Mouse (Mus musculus) Muller cell, postnatal 12 days (primary cell): ENCODE measurements at regions not wholly inside any gene's neighbourhood (a gene's known extent, or its start where the extent isn't known, plus 50 kb on each side); places are given as distances from the start of the nearest gene placed in this dataset.

ENCODE experiments used
- DNase-seq: peaks from one replicate; pipeline ENCODE4 v3.0.0-alpha.2; 2015; ENCODE audit errors: inconsistent ontology term

DNA sequence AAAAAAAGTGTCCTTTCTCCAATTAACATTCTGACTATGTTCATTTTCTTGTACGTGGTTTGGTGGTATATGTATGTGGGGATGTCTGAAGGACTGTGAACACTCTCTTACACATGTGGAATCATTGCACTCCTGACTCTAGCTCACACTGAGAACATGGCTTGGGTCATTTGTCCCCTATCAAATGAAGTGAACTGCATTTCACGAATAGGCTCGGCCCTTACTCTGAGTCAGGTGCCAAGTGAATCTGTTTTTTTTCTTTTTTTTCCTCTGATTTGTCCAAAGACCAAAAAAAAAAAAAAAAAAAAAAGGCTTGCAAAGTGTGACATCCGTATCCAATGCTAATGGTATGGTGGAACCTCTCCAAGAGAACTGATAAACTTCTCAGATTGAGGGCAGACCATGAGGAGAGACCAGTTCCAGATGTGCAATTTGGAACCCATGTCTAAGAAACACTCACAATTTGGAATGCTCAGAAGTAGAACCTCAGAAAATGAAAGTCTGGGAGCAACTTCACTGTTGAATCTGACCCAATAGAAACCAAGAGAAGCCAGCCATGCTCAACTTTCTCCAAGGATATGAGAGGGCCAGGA, 631.7 kb upstream of the Fam160b2 start:
- DNase-seq: no peak

DNA sequence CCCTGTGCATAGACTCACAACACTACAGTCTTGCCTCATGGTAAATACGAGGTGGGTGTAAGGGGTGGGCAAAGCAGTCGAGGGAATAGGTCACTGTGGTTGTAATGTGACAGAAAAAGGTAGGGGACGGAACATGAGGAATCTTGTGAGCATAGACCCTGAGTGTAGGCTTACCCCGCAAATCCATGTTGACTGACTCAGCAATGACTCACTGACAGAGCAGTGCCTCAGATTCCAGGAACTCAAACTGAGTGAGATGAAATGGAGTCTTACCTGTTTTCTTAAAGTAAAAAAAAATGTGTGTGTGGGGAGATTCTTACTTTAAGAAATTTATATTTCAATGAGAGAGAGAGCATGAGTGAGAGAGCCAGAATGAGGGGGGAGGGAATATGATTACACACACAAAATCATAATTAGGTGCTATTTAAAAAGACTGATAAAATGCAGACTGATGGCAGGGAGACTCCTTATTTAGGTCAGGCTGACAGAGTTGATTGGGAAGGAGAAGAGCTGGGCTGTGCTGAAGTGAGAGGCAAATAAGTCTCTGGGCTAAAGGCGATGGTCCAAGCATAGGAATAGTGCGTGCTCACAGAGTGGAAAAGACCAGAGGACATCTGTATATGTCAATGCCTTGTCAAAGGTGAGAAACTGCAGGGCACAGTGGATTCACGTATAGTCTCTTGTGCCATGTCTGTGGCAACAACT, 631.0 kb upstream of the Fam160b2 start:
- DNase-seq: no peak

DNA sequence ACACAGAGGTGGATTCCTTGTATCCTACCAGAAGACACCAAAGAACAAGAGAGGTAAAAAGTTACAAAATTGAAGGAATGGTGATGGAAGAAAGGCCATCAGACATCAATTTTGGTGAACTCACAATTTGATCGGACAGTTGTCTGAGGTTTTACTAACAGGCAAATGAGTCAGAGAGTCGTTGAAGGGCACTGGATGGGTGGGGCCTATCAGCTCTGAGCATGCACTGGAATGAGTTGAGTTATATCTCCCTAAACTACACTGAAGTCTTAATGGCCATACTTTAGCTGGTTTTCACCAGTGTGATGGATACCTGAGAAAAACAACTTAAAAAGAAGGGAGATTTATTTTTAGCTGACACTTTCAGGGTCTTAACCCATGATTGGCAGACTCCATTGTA, 630.3 kb upstream of the Fam160b2 start:
- DNase-seq: no peak

DNA sequence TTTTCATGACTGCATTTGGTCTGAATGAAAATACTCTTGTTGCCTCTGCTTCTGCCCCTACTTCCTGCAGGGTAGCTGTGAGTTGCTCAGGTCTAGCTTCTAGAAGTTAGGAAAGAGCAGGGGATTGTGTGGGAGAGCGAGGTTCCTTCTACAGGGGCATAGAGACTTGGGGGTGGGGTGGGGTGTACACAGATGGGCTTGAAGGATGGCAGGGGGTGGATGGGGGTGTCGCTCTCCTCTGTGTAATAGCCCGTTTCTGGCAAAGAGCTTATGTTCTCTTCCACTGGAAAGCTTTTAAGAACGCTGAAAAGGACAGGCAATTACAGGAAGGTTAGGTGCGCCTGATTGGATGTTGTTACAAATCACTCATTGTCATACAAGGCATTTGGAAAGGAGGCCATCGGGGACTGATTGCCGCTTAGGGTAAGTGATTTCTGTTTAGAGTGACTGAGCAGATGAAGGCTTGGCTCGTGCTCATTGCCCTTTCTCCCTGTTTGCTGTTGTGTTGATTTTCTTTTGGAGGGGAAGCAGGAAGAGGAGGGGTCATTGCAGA, 629.3 kb upstream of the Fam160b2 start:
- DNase-seq: no peak

DNA sequence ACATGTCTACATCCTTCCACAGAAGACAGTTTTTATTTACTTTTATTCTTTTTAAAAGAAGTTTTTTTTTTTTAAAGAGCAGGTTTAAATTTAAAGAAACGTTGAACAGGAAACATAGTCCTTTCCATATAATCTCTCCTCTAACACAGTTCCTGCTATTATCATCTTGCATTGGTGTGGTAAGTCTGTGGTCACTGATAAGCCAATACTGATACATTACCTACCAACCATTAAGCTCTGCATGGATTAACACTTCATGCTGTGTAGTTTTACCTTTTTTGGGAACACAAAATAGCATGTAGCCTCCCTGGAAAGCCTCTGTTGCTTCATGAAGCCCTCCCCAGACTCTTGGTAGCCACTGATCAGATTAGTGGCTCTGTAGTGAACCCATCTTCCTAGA, 617.4 kb upstream of the Fam160b2 start:
- DNase-seq: no peak

DNA sequence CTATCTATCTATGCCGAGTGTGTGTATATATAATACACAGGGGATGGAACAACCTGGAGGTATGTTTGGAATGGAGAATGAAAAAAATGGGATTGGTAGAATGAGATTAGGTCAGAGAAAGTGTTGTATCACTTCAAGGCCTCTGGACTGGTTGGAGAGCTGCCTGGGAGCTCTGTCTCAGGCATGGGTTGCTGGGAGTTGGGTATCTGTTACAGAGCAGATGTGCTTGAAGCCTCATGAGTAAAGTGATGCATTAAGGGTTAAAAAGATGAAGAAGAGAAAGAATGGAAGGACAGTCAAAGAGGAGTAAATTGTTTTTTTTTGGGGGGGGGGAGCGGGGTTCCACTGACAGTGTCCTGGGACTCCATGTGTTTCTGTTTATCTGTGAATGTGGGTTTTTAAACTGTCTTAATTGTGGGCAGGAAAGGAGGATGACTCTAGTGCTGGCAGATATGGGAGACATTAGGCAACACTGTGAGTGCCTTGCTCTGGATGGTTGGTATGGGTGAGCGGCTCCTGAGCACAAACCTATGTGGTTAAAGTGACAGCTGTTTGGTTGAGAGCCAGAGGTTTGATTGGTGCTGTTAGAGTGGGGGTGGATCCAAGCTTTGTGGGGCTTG, 611.8 kb upstream of the Fam160b2 start:
- no peak for DNase-seq

DNA sequence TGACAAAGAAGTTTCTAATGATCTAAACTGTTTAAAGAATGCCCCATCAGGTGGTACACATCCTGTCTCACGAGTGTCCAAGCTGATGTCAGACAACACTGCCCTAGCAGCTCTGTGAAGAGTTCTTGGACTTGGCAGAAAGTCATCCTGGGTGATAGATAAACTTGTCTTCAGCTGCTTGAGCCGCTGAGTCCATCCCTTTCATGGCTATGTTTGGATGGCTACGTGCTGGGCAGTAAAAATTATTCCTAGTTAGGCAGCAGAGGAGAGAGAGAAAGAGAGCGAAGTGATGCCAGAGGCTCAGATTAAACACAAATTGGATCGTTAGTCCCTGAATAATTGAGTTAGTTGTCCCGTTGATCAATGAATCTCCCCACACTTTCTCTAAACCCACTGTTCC, 603.8 kb upstream of the Fam160b2 start:
- no peak for DNase-seq

DNA sequence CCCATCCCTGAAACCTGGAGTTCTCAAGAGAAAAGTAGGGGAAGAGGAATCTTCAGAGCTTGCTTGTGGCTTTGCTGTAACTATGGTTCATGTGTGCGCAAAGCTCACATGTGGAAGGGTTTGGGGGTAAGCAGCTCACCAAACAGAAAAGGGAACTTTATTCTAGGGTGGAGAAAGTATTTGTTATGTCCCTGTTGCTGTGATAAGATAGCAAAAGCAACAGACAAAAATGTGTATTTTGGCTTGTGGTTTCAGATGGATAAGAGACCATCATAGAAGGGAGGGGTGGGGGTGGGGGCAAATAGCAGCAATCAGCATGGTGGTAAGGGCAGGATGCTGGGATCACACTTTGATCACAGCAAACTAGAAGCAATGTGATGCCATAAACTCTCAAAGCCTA, 601.3 kb upstream of the Fam160b2 start:
- no peak for DNase-seq

DNA sequence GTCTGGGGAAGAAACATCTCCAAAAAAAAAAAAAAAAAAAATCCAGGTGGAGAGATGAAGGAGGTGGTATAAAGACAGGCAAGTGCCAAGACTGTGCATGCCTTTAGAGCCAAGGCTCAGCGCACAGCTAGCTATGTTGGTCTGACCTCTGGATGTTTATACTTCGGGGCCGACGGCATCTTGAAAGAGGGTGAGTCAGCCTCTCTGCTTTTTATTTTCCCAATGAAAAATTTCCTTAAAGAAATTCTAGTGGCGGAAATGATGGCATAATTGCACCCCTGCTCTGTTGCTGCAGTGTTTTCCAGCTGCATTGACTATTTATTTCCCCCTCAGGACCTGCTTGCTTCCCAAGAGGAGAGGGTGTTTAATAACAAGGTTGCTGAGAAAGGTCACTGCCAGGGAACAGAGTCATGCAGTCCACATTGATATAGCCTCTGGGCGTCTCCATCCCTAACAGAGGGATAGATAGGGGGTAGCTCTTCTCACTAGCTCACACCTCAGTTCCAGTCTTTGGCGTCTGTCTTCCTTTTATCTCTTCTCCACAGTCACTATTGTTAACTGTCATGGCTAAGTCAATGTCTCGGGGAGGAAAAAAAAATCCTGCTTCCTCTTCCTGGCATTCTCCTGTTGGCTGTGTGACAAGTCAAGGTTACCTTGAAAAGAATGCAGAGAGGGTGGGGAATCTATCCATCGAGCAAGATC, 599.7 kb upstream of the Fam160b2 start:
- DNase-seq: no peak

DNA sequence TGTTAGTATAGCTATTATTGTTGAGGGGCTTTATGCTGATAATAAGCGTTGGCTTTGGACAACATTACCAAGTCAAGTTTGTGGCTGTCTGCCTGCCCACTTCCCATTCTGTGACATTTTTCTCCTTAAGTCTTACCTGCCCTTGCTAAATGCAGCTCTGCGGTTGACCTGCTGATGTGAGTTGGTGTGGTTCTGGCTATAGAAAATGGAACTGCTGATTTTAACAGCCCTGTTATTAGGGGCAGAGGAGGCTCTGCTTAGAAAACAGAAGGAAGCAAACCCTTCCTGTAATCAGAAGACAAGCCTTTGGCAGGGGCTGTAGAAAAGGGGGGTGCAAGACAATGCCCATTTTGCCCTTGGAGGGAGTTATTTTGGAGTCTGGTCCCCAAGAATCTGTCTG, 594.6 kb upstream of the Fam160b2 start:
- DNase-seq: no peak

DNA sequence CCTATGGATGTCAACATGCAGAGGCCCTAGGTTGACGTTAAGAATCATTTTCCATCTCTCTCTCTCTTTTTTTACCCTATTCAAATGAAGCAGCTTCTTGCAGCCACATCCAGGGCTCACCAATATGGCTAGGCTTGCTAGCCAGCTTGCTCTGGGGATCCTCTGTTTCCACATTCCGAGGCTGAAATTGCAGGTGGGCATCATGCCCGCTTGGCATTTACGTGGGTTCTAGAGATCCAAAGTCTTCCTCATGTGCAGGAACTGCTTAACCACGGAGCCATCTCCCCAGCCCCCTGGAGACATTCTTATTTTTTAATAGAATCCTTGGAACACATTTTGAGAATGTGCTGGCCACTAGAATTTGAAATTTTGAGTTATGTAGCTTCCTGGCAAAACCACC, 592.9 kb upstream of the Fam160b2 start:
- DNase-seq: no peak

DNA sequence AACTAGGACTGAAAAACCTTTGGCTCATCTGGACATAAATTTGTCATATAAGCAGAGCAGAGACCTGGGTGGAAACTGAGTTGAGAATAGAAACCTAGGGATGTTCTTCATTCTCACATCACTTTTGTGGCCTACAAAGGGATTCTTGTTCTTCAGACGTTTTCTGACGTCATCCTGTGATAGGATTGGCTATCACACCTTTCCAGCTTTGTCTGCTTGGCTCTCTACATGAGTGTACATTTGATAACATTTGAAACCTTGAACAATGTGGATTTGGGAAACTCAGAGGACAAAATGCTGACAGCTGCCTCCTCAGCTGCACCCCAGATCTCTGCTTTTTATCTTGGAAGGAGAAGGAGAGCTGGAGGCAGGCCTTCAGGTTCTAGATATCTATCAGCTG, 589.7 kb upstream of the Fam160b2 start:
- DNase-seq: no peak

DNA sequence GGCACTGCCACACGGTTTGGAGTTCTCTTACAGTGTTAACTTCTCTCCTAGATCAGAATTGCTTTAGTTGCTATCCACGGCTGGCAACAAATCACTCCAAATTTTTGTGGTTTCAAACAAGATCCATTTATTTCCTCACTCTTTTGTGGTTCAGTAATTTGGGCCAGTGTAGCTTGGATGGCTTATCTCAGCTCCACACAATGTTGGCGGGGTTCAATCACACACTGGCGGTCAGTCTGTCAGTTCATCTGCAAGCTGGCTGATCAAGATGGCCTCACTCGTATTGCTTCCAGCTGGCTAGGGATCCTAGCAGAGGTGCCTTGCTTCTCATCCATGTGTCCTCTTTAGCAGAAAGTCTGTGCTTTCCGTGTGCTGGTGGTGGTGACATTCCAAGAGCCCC, 577.7 kb upstream of the Fam160b2 start:
- peak; percentile 88 for DNase-seq

DNA sequence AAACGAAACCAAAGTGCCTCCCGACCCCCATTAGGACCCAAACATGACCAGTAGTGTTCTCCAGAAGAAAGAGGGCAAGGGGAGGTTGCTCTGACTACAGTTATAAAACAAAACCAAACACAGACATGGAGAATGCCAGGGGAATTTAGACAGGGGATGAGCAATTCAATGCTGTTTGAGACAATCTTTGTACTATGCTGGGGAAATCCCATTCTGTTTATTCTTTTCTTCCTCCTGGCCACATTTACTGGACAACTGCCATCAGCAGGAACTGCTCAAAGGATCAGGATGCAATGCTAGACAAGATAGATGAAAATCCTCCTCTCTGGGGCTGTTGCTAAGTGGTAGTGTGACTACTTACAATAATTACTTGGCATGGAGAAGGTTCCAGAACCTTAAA, 574.5 kb upstream of the Fam160b2 start:
- peak; percentile 95 for DNase-seq

DNA sequence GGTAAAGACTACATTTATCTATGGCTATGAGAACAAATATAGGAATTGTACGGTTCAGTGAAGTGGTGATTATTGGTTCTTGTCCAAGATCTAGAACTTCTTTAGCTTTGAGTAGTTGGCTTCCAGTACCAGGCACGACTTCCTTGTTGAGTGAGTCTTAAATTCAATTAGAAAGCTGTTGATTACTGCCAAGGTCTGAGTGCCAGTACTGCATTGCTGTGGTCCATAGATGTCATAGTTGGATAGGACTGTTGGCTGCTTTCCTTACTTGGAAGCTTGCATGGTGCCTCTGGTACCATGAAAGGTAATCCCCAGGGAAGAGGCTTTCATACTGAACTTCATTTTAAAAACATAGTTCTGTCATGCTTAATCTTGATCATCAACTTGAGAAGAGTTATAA, 559.9 kb upstream of the Fam160b2 start:
- peak; percentile 70 for DNase-seq

DNA sequence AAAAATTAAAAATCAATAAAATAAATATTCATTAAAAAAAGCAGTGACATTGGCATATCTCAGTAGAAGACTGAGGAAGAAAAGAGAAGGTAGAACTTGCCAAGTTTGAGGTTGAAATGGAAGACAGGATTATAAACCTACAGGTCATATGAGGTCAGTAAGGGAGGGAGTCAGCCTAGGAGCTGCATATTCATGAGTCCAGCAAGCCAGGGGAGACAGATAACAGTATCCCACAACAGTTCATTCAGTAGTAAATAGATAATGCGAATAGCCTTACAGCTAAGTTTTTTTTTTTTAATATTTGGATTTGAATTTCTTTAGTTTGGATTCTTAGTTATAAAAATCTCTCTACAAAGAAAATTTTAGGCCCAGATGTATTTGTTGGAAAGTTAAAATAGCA, 542.8 kb upstream of the Fam160b2 start:
- DNase-seq: no peak

DNA sequence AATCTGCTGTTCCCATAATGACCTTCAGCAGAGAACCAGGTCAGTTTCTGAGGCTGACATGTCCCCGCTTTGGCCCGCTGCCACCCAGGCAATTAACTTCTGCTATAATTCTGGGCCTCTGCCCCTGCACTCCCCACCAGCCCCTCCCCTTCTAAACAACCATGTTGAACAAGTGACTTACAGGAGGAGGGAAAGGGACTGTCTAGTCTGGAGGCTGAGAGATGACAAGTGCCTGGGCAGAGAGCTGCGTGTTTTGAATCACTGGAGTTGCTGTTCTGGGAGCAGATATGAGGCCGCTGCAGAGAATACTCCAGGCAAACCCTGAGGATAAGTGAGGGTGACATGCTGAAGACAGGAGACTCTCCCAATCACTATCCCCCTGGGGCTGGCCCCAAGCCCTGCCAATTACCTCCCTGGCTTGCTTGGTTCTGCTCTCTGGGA, 530.2 kb upstream of the Fam160b2 start:
- peak; percentile 57 for DNase-seq

DNA sequence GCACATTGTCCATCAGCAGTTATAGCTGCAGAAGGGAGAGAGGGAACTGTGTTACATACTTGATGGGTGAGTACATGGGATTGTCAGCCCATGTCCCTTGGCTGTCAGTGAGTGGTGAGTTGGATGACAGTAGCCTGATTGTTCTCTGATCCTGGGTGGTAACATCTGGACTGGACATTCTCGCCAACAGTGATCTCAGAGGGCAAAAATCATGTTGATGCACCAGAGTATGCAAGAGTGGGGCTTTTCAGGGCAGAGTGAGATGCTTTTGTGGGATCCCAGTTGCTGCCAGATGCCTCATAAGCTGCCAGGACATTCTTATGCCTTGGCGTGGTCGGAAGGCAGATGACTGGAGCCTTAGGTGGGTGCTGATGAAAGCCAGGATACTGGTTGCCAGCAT, 528.9 kb upstream of the Fam160b2 start:
- DNase-seq: peak; percentile 95

DNA sequence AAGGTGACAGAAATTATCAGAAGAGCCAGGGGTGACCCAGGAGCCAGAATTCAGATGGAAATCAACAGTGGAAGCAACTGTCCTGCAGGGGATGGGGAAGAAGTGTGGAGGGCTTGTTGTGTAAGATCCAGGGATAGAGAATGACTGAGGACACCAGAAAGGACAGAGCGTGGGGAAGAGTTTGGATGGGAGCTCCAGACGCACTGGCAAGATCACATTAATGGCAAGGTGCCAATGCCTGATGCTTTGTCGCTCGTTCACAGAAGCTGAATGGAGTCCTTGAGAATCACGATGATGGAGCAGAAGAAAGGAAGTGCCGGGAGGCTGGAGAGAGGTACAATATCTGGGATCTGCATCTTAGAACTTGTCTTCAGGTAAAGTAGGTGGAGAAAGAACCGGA, 519.0 kb upstream of the Fam160b2 start:
- DNase-seq: no peak

DNA sequence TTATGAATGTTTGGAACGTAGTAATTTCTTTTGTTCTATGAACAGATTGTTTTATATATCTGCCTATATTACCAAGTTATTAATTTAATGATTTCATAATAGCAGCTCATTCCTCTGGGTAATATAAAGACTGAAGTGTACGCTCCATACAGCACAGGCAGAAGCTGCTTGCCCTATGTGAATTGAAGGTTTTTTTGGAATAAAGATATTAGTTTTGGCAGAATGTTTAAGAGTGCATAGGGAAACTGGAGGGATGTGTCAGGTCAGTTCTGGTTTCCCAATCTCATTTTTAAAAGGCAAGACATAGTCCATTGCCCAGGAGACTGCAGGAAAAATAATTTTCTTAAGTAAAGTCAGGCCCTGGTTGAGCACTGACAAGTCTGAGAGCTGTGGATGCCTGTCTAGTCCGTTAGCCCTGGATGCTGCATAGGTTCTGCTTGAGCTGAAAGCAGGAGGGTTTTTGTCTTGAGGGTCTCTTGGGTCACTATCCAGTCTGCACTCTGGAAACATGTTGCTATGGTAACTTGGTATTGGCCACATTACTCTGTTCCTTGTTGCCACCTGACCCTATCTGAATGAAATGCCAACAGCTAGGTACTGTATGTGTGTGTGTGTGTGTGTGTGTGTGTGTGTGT, 516.3 kb upstream of the Fam160b2 start:
- DNase-seq: no peak

DNA sequence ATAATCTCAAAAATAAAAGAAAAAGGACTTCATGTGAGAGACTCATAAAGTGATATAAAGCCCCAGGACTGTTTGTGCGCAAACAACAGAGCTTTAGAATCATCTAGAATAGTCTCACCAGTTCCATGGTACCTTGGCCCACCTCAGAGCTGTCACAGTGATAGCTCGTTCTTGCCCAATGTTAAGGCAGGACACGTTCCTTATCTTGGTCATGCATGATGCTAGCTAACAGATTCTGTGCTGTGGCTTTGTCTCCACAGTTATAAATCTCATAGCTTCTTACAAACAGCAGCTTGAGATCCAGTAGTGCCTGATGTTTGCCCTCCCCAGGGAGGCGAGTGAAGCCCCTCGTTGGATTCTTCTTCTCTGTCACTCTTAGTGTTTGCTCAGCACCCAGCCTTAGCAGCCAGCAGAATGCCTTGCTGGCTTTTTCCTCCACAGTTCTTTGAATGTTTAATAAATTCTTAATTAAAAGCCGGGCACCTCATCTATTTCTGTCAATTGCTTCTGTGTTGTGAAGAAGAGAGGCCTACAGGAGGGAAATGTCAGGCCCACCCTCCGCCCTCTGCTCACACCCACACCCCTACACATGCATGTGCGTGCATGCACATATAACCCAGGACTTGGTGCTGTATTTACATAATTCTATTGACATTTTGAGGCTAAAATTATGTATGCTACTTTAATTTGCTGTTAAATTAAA, 515.6 kb upstream of the Fam160b2 start:
- DNase-seq: no peak
